Comparison of ENCODE assay signal across 15 mouse cellular contexts in genomic region chr1:86245301-86246085, GRCm38 (mm10). TPM values are rescaled to one million over a fixed set of nuclear protein-coding genes. Genes with fewer than 3 reads are reported as not detected.
A peak's percentile ranks its signal among the peaks of the same experiment; 100 is the strongest.
DNase-seq lines count a peak whose midpoint lies in the region; ATAC-seq and TF ChIP-seq lines count a peak whose summit lies in the region.
"Had no signal": no experiment of that assay in that cellular context is flagged by ENCODE, and none has a peak within 500 bp of the region (broad histone marks: within the 10 kb centered on the region; RNA-seq: fewer than 3 reads in every experiment).

No protein-coding gene starts in this region.

- H3K9me3 ChIP-seq in forebrain, postnatal 0 days (ENCODE audit: low read length): no peaks in the 10 kb centered on the region
- no peaks in the 10 kb centered on the region for H3K9me3 ChIP-seq in forebrain, embryonic 11.5 days (ENCODE audit: control insufficient read depth, low read length)

- no peaks in the 10 kb centered on the region for H3K27me3 ChIP-seq in forebrain, postnatal 0 days (ENCODE audit: insufficient read depth, low read length)
- H3K27me3 ChIP-seq in forebrain, embryonic 11.5 days (ENCODE audit: control insufficient read depth, insufficient read depth, low read length): no peaks in the 10 kb centered on the region

- peaks cover 28% of the 10 kb centered on the region for H3K36me3 ChIP-seq in forebrain, postnatal 0 days (ENCODE audit: insufficient read depth)
- H3K36me3 ChIP-seq in forebrain, embryonic 11.5 days (ENCODE audit: control insufficient read depth, insufficient read depth, low read length): no peaks in the 10 kb centered on the region; the same call in 1 of the 2 replicates

- peak; percentile 10 for DNase-seq in forebrain, postnatal 0 days
- DNase-seq in forebrain, embryonic 11.5 days (ENCODE audit: low spot score): no peak
- peak; percentile 68 for DNase-seq in right cerebral cortex, adult 18-20 months
- no peak for DNase-seq in right cerebral cortex, postnatal 4 days
- peak; percentile 47 to 56 for DNase-seq in left cerebral cortex, postnatal 36 days (ENCODE audit: low spot score in 2 of 2)
- DNase-seq in heart, postnatal 14 days: no peak
- DNase-seq: adrenal gland, adult 2 months; cerebellum, postnatal 14 days; gastrocnemius, postnatal 10 days; kidney, adult 9 months; lung, adult 18-20 months; thymus, postnatal 14 days had no signal

- no peak overlapping the region for H3K4me3 ChIP-seq in forebrain, postnatal 0 days (ENCODE audit: low read depth, low read length)
- H3K4me3 ChIP-seq in forebrain, embryonic 11.5 days (ENCODE audit: low read depth, low read length): no peak overlapping the region

- no peak overlapping the region for H3K4me2 ChIP-seq in forebrain, postnatal 0 days (ENCODE audit: low read depth)
- no peak overlapping the region for H3K4me2 ChIP-seq in forebrain, embryonic 11.5 days (ENCODE audit: low read depth, low read length, severe bottlenecking)

- H3K9ac ChIP-seq in forebrain, postnatal 0 days: no peak overlapping the region
- H3K9ac ChIP-seq in forebrain, embryonic 11.5 days (ENCODE audit: low read length): no peak overlapping the region

- H3K27ac ChIP-seq in forebrain, postnatal 0 days (ENCODE audit: low read depth, low read length): no peak overlapping the region
- H3K27ac ChIP-seq in forebrain, embryonic 11.5 days (ENCODE audit: low read depth, low read length): no peak overlapping the region
- H3K27ac ChIP-seq: macrophage had no signal

- TF ChIP-seq CTCF in forebrain, postnatal 0 days (IDR thresholded peaks at IDR 0.05; ENCODE audit: low read depth): no peak

- 78% methylated on average over 6 of the region's 6 CpGs for WGBS in forebrain, postnatal 0 days
- 89% methylated on average over 6 of the region's 6 CpGs for WGBS in forebrain, embryonic 11.5 days

- H3K4me1 ChIP-seq in forebrain, postnatal 0 days (ENCODE audit: insufficient read depth): no peaks in the 10 kb centered on the region
- no peaks in the 10 kb centered on the region for H3K4me1 ChIP-seq in forebrain, embryonic 11.5 days (replicated peaks; ENCODE audit: control insufficient read depth, insufficient read depth, low read length)

- ATAC-seq in forebrain, postnatal 0 days: peak; percentile 55
- no peak for ATAC-seq in forebrain, embryonic 11.5 days (replicated peaks; ENCODE audit: low FRiP score)
- peak; percentile 76 for ATAC-seq in megakaryocyte-erythroid progenitor cell, adult 5-6 weeks (replicated peaks; ENCODE audit: low FRiP score, low TSS enrichment, poor library complexity, severe bottlenecking)
- ATAC-seq in CD4-positive, CD25-positive, alpha-beta regulatory T cell, adult 4 months: no peak

- intact Hi-C loops in left cerebral cortex, postnatal 36 days (cut with DNase I): no loop called here
- intact Hi-C loops in heart, postnatal 14 days (cut with DNase I): no loop called here

RNA-seq across cellular contexts. Expression of gene B3gnt7, which starts 57.1 kb away (rescaled TPM):
- total RNA-seq in forebrain, postnatal 0 days (2014; rRNA removed): 10.6 and 11.1 TPM in 2 replicates
- polyA plus RNA-seq in forebrain, postnatal 0 days (2015; fragmentation: Nextera tagmentation; extraction: Ambion mirVana): 10.7 and 11.7 TPM in 2 replicates
- 3.7 and 3.9 TPM in 2 replicates for polyA plus RNA-seq in forebrain, embryonic 11.5 days (2014; fragmentation: Nextera tagmentation; extraction: Ambion mirVana)
- total RNA-seq in left cerebral cortex, postnatal 36 days (2021): 1 to 10 TPM in 1 of 2 experiments, under 1 TPM in 1; 0.84 to 1.3 TPM
- 1.4 and 2.4 TPM in 2 replicates for total RNA-seq in megakaryocyte-erythroid progenitor cell, adult 5-6 weeks (2014; fragmentation: Nextera tagmentation)
- 4.0 TPM in 1 of 2 replicates, not detected in the other for total RNA-seq in megakaryocyte-erythroid progenitor cell, adult 5-6 weeks (2017)
- total RNA-seq in heart, postnatal 14 days (2021): under 1 TPM; 0.54 to 0.57 TPM
- not detected for polyA plus RNA-seq in CD4-positive, CD25-positive, alpha-beta regulatory T cell, adult 4 months (2017; shearing (Covaris generic))

Comparison
In these comparisons a context has a peak if more than half of its experiments do, and no peak if none do; other contexts are left out.
1. ATAC-seq: peak in forebrain, postnatal 0 days (single experiment) and megakaryocyte-erythroid progenitor cell, adult 5-6 weeks (single experiment); none in forebrain, embryonic 11.5 days (single experiment) and CD4-positive, CD25-positive, alpha-beta regulatory T cell, adult 4 months (single experiment).
2. DNase-seq: peak in forebrain, postnatal 0 days (single experiment), right cerebral cortex, adult 18-20 months (single experiment) and left cerebral cortex, postnatal 36 days (2 of 2); none in forebrain, embryonic 11.5 days (single experiment), right cerebral cortex, postnatal 4 days (single experiment) and heart, postnatal 14 days (0 of 2).